Mouse (Mus musculus) heart, embryonic 15.5 days (tissue): ENCODE measurements around the gene Jhy. TPM values are rescaled to one million over a fixed set of nuclear protein-coding genes. Genes with fewer than 3 reads are reported as not detected.

Source experiments
- ATAC-seq: fragments of 200-750 bp; cut with Nextera tagmentation; replicated peaks from 2 replicates; pipeline ENCODE4 v1.8.0; 2017; ENCODE audit warnings: low read depth, moderate TSS enrichment; ENCODE audit not compliant: insufficient number of reproducible peaks, insufficient read depth, low FRiP score
- H3K27ac ChIP-seq: fragments of 300-500 bp; sonication (generic); 2 replicates; pipeline ENCODE4 v1.5.1; 2015; ENCODE audit warnings: mild to moderate bottlenecking, inconsistent platforms
- H3K27me3 ChIP-seq: fragments of 300-500 bp; sonication (generic); 2 replicates; pipeline ENCODE4 v1.6.1; 2015; ENCODE audit warnings: inconsistent platforms
- H3K36me3 ChIP-seq: fragments of 300-500 bp; sonication (generic); 2 replicates; pipeline ENCODE4 v1.6.1; 2015; ENCODE audit warnings: mild to moderate bottlenecking, inconsistent platforms
- H3K4me1 ChIP-seq: fragments of 300-500 bp; sonication (generic); replicated peaks from 2 replicates; pipeline ENCODE4 v1.6.1; 2015; ENCODE audit warnings: inconsistent platforms
- H3K4me2 ChIP-seq: fragments of 300-500 bp; sonication (generic); 2 replicates; pipeline ENCODE4 v1.6.1; 2015; ENCODE audit warnings: inconsistent platforms, mild to moderate bottlenecking, moderate library complexity
- H3K4me3 ChIP-seq: fragments of 300-500 bp; sonication (generic); 2 replicates; pipeline ENCODE4 v1.5.1; 2015; ENCODE audit warnings: mild to moderate bottlenecking, inconsistent platforms
- H3K9ac ChIP-seq: fragments of 300-500 bp; sonication (generic); 2 replicates; pipeline ENCODE4 v1.6.1; 2015; ENCODE audit warnings: mild to moderate bottlenecking, inconsistent platforms
- H3K9me3 ChIP-seq: fragments of 300-500 bp; sonication (generic); replicated peaks from 2 replicates; pipeline ENCODE4 v1.6.1; 2016; ENCODE audit warnings: inconsistent platforms
- WGBS: fragments of 180-500 bp; shearing (Covaris S2); methylation state at CpG from one replicate; pipeline ENCODE4 v1.1.7; 2015; ENCODE audit warnings: mixed read lengths; 5-methylcytosine and 5-hydroxymethylcytosine counted together
- polyA plus RNA-seq: library from polyadenylated mRNA; unstranded; fragments of >200 nt; fragmentation: Nextera tagmentation; extraction: Ambion mirVana; gene quantifications from 2 replicates; pipeline ENCODE4 v1.2.1, GENCODE M21; 2015

The Jhy gene
- polyA plus RNA-seq, 1 experiment from 2014 or later: not detected

GRCm38 (mm10) chr9:40982480-40982879, 18.6 kb upstream of the Jhy start:
- no peaks in the 10 kb centered on the region for H3K9me3 ChIP-seq
- WGBS: 40% methylated on average over 6 of the region's 6 CpGs
- H3K4me1 ChIP-seq: no peaks in the 10 kb centered on the region
- no peak overlapping the region for H3K4me2 ChIP-seq
- H3K4me3 ChIP-seq: no peak overlapping the region
- H3K36me3 ChIP-seq: no peaks in the 10 kb centered on the region
- H3K9ac ChIP-seq: no peak overlapping the region
- H3K27me3 ChIP-seq: no peaks in the 10 kb centered on the region
- no peak for ATAC-seq
- no peak overlapping the region for H3K27ac ChIP-seq

DNA sequence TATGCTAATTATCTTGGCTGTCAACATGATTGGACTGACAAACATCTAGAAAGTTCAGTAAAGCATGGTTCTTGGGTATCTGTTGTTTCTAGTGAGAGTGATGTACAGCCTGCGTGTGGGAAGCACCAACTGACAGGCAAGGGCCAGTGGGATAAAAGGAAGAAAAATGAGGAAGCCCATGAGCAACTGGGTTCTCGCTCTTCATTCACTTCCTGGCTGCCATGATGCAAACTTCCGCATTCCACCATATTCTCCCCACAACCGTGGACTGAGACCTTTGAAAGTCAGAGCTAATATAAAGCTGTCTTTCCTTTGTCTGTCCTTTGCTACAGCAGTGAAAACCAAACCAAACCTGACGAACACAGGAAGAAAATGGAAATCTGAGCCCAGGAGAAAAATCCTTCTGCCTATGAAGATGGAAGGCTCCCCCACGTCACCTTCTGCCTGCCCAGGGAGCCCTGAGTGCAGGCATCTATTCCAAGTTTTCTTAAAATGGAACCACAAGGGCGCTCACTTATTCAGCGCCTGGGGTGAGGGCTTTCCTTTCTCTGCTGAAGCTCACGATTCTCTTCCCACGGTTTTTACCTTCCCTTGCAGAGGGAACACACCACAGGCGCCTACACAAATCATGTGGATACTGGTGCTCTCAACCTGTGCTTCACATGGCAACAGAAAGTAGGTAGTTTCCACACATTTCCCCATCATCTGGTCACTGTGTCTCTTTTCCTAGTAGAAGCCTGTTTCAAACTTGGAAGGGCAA, 10.3 kb upstream of the Jhy start:
- H3K27ac ChIP-seq: no peak overlapping the region
- H3K9me3 ChIP-seq: no peaks in the 10 kb centered on the region
- no peak for ATAC-seq
- H3K4me1 ChIP-seq: no peaks in the 10 kb centered on the region
- H3K36me3 ChIP-seq: no peaks in the 10 kb centered on the region
- no peak overlapping the region for H3K9ac ChIP-seq
- no peaks in the 10 kb centered on the region for H3K27me3 ChIP-seq
- no peak overlapping the region for H3K4me2 ChIP-seq
- 71% methylated on average over 11 of the region's 11 CpGs for WGBS
- no peak overlapping the region for H3K4me3 ChIP-seq

GRCm38 (mm10) chr9:40964418-40964714, 448 bp upstream of the Jhy start:
- Histone ChIP-seq H3K4me3 (peak overlapping the region; percentile 42), H3K4me2 (peak overlapping the region; percentile 74), H3K9ac (no peak overlapping the region), H3K27me3 (peaks cover 47% of the 10 kb centered on the region), H3K36me3 (no peaks in the 10 kb centered on the region), H3K9me3 (no peaks in the 10 kb centered on the region), H3K4me1 (peaks cover 7% of the 10 kb centered on the region), H3K27ac (no peak overlapping the region)
- ATAC-seq: no peak
- WGBS: 27% methylated on average over 7 of the region's 7 CpGs

DNA sequence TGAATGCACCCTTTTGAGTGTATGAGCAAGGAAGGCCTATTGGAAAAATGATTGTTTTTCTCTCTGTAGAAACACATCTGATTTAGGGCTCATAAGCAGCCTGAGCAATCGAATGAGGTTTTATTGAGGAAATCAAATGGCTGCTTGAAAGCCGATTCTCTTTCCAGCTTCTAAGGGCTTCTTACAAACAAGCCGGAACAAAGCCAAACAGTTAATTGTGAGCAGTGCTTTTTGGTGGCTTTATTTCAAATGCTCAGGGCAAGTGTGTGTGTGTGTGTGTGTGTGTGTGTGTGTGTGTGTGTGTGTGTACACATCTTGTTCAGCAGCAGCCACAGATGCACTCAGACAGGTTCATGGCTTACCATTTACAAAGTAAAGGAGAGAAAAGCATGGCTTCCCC, 2.5 kb downstream of the Jhy start:
- ATAC-seq: no peak
- Histone ChIP-seq H3K9me3 (no peaks in the 10 kb centered on the region), H3K4me2 (no peak overlapping the region), H3K4me3 (no peak overlapping the region), H3K36me3 (no peaks in the 10 kb centered on the region), H3K27ac (no peak overlapping the region), H3K4me1 (peaks cover 7% of the 10 kb centered on the region), H3K27me3 (peaks cover 47% of the 10 kb centered on the region), H3K9ac (no peak overlapping the region)
- WGBS: 86% methylated on average over 3 of the region's 3 CpGs

DNA sequence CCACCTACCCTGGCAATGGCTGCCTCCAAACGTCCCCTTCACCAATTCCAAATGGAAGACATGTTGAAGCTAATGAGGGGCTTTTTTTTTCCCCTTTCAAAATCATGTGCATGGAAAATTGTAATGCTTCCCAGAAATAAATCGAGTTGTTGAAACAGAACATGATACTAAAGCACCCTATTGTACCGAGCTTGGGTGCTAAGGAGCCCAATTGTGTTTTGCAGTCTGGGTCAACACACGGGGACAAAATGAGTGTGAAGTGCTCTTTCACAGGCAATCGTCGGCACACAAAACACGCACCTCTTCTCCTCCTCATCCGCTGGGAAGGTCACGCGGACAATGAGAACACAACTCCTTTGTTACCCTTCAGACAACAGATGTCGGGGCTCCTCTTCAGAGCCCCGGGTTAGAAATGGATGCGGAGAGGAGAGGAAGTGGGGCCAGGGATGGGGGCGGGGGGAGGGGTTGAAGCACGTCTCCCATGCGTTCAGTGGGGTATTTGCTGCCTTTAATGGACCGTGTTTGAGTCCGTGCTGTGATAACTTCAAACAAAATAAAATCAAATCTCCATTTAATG, 14.8 kb downstream of the Jhy start:
- no peaks in the 10 kb centered on the region for H3K36me3 ChIP-seq
- no peak overlapping the region for H3K4me3 ChIP-seq
- H3K27me3 ChIP-seq: no peaks in the 10 kb centered on the region
- no peaks in the 10 kb centered on the region for H3K4me1 ChIP-seq
- 70% methylated on average over 18 of the region's 18 CpGs for WGBS
- H3K4me2 ChIP-seq: no peak overlapping the region
- H3K9ac ChIP-seq: no peak overlapping the region
- no peak overlapping the region for H3K27ac ChIP-seq
- ATAC-seq: no peak
- no peaks in the 10 kb centered on the region for H3K9me3 ChIP-seq

DNA sequence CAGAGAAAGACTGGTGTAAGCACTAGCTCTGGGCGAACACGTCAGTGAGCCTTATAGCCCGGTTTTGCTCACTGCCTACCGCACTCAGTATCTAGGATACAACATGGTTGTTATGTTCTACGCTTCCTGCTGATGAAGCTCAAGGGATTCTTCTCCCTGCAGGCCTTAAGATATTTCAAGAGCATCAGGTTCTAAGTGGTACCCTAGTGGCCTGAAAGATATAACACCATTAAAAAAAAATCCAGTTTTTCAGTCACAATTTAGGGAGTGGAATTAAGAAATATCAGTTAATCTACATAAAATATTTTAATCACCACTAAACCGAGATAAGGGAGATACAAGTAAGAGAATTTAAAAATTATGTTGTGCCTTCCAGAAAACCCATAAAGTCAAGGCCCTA, 15.4 kb downstream of the Jhy start:
- 84% methylated on average over 6 of the region's 6 CpGs for WGBS
- no peak for ATAC-seq
- no peaks in the 10 kb centered on the region for H3K9me3 ChIP-seq
- no peak overlapping the region for H3K4me3 ChIP-seq
- no peaks in the 10 kb centered on the region for H3K4me1 ChIP-seq
- H3K27me3 ChIP-seq: no peaks in the 10 kb centered on the region
- H3K36me3 ChIP-seq: no peaks in the 10 kb centered on the region
- no peak overlapping the region for H3K4me2 ChIP-seq
- H3K9ac ChIP-seq: no peak overlapping the region
- H3K27ac ChIP-seq: no peak overlapping the region

DNA sequence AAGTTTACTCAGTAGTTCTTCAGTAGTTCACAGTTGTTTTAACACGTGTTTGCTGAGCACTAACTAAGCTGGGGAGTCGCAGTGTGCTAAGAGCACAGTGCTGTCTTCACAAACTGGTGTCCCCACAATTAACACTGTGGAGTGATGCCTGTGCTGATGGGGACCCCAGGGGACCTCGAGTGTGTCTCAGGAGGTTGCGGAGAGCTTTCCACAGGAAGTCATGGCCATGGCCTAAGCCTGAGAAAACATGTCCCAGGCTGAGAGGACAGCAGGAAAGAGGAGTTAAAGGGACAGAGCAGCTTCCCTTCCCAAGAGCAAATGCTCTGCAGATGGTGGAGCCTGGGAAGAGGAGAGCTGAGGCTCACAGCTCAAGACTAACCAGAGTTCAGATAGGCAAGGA, 16.8 kb downstream of the Jhy start:
- Histone ChIP-seq H3K27me3 (no peaks in the 10 kb centered on the region), H3K9ac (no peak overlapping the region), H3K36me3 (no peaks in the 10 kb centered on the region), H3K4me2 (no peak overlapping the region), H3K27ac (no peak overlapping the region), H3K9me3 (no peaks in the 10 kb centered on the region), H3K4me3 (no peak overlapping the region), H3K4me1 (no peaks in the 10 kb centered on the region)
- WGBS: 36% methylated on average over 4 of the region's 4 CpGs
- no peak for ATAC-seq

DNA sequence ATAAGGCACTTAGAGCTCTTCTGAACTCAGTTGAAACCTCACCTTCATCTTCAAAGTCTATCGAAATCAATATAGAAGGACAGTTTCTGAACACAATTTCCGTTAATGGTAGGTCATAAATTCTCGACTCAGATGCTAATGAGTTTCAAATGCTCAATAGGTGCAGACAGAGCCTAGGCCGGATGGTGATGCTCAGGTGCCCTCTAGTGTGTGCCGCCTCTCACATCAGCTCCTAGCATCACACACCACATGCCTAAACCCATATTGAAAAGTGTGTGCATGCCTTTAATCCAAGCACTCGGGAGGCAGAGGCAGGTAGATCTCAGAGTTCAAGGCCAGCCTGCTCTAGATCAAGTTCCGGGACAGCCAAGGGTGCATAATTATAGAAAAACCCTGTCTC, 26.5 kb downstream of the Jhy start:
- no peaks in the 10 kb centered on the region for H3K9me3 ChIP-seq
- no peak overlapping the region for H3K4me2 ChIP-seq
- no peak overlapping the region for H3K4me3 ChIP-seq
- H3K36me3 ChIP-seq: no peaks in the 10 kb centered on the region
- no peak overlapping the region for H3K27ac ChIP-seq
- no peaks in the 10 kb centered on the region for H3K4me1 ChIP-seq
- no peaks in the 10 kb centered on the region for H3K27me3 ChIP-seq
- H3K9ac ChIP-seq: no peak overlapping the region
- 60% methylated on average over 7 of the region's 7 CpGs for WGBS
- no peak for ATAC-seq

- WGBS: 68% methylated on average over 3 of the region's 3 CpGs
- Histone ChIP-seq H3K4me2 (no peak overlapping the region), H3K4me1 (no peaks in the 10 kb centered on the region), H3K36me3 (no peaks in the 10 kb centered on the region), H3K9ac (no peak overlapping the region), H3K4me3 (no peak overlapping the region), H3K27ac (no peak overlapping the region), H3K27me3 (no peaks in the 10 kb centered on the region), H3K9me3 (no peaks in the 10 kb centered on the region)
- no peak for ATAC-seq
Observed at GRCm38 (mm10) chr9:40933323-40933722, 30.6 kb downstream of the Jhy start.

DNA sequence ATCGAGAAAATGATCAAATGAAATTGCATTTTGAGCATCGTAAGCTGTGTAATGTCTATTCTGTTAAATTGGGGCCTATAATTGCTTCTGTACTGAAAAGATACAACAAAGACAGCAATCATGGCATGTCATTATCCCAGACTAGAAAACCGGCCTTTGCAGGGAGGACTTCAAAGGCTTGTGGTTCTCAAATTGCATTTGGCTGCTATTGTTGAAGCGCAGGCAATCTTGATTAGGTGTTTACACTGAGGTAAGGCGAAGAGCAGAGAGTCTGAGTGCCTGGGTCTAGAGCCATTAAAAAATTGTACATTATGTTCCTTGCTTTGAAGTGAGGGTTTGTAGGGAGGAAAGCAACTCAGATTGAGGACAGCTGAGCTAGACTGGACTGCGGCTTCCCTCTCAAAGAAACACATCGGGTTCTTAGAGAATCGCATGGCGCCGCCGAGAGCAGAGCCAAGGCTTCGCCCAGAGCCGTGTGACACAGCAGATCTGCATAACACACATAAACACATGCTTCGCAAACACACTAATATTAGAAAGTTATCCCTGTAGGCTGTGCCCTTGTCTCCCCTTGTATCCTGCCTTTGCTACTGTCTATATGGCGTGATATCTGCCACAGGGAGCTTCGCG, 36.5 kb downstream of the Jhy start:
- H3K9ac ChIP-seq: no peak overlapping the region
- H3K4me2 ChIP-seq: no peak overlapping the region
- H3K27me3 ChIP-seq: no peaks in the 10 kb centered on the region
- no peaks in the 10 kb centered on the region for H3K36me3 ChIP-seq
- no peak overlapping the region for H3K4me3 ChIP-seq
- ATAC-seq: no peak
- H3K27ac ChIP-seq: no peak overlapping the region
- no peaks in the 10 kb centered on the region for H3K4me1 ChIP-seq
- H3K9me3 ChIP-seq: no peaks in the 10 kb centered on the region
- WGBS: 80% methylated on average over 17 of the region's 17 CpGs

DNA sequence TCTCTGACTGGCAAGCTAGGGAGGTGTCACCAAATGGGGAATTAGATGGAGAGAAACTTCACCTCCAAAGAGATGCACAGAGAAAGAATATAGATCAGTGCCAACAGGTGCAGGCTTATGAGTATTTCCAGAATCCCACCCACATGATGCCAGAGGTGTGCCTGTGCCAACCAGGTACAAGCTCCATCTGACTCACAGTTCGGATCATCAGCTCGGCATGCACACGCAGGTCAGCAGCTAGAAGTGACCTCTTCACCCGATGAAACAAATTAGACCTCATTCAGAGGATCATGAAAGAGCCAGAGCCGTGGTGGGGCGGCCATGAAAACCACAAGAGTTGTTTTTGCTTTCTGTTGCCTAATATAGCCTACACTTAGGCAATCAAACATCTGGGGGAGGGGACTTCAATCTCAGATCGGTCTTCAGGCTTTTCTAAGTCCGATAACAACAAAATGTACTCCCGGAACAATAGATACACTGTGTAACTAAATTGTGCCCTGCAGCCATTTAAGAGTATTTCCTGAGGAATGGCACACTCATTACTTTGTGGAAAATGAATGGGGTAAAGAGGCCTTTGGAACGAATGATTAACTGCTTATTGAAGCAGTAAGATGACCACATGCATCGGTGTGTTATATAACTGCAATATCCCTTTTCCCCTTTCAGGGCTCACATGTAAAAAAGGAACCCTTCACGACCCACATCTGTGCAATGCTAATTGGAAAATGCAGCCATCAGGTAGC, 45.9 kb downstream of the Jhy start:
- Histone ChIP-seq H3K9me3 (no peaks in the 10 kb centered on the region), H3K36me3 (no peaks in the 10 kb centered on the region), H3K4me3 (no peak overlapping the region), H3K9ac (no peak overlapping the region), H3K27me3 (no peaks in the 10 kb centered on the region), H3K27ac (no peak overlapping the region), H3K4me2 (no peak overlapping the region), H3K4me1 (no peaks in the 10 kb centered on the region)
- WGBS: 62% methylated on average over 12 of the region's 12 CpGs
- no peak for ATAC-seq
